Mouse (Mus musculus) B cell, adult 67 days (primary cell): Measurements from ENCODE around the gene Prkce. TPM values are rescaled to one million over a fixed set of nuclear protein-coding genes. Genes with fewer than 3 reads are reported as not detected.

ENCODE experiments used
- total RNA-seq, 2 experiments: library from RNA; stranded (reverse); gene quantifications; 4 replicates each; pipeline ENCODE4 v1.2.4; 2023

Gene Prkce
- total RNA-seq: 100 to 1,000 TPM; 124 to 129 TPM

GRCm38 (mm10) chr17:86167320-86168230 lies at the start of gene Prkce:
TSS of gene Prkce (plus strand) at chr17:86167785.

GRCm38 (mm10) chr17:86145079-86145951 lies 22.3 kb upstream of the Prkce start, which contains the start of gene Srbd1:
TSS of gene Srbd1 (minus strand) at chr17:86145175.

GRCm38 (mm10) chr17:86505183-86505631 lies 337.6 kb downstream of the Prkce start, which contains the start of gene Gm10309:
TSS of gene Gm10309 (minus strand) at chr17:86505232.

Other genes with a start within 250 kb of the Prkce start
- 10 to 100 TPM; 23.0 to 25.9 TPM for gene Srbd1, start 22.6 kb upstream of the Prkce start, total RNA-seq